Mouse (Mus musculus) G1E (cell line): ENCODE measurements around the gene Pde10a. TPM values are rescaled to one million over a fixed set of nuclear protein-coding genes. Genes with fewer than 3 reads are reported as not detected.

ENCODE experiments used
- ATAC-seq: 2 replicates; pipeline ENCODE4 v1.8.0; 2016; ENCODE audit warnings: mild to moderate bottlenecking; ENCODE audit not compliant: insufficient number of reproducible peaks, poor library complexity, low FRiP score, severe bottlenecking; ENCODE audit errors: extremely low read depth
- DNase-seq: peaks from one replicate; pipeline ENCODE4 v3.0.0; 2012; ENCODE audit warnings: low spot score
- H3K27me3 ChIP-seq: 2 replicates; pipeline ENCODE4 v1.6.1; 2012; ENCODE audit warnings: mild to moderate bottlenecking, low read length, inconsistent platforms; ENCODE audit not compliant: insufficient read depth
- H3K36me3 ChIP-seq: replicated peaks from 2 replicates; pipeline ENCODE3; 2012; ENCODE audit warnings: mild to moderate bottlenecking, inconsistent platforms
- H3K4me1 ChIP-seq: 2 replicates; pipeline ENCODE4 v1.6.1; 2012; ENCODE audit warnings: low read depth, low read length, inconsistent platforms, mixed read lengths; ENCODE audit not compliant: insufficient read depth
- H3K4me3 ChIP-seq: 2 replicates; pipeline ENCODE4 v1.5.1; 2012; ENCODE audit warnings: low read depth, mild to moderate bottlenecking, inconsistent platforms, low read length, moderate library complexity, mixed read lengths
- H3K9me3 ChIP-seq: replicated peaks from 2 replicates; pipeline ENCODE4 v1.6.1; 2012; ENCODE audit warnings: inconsistent platforms
- CTCF ChIP-seq: IDR thresholded peaks from 2 replicates; pipeline ENCODE4 v1.5.1; 2012; ENCODE audit warnings: low read depth, low read length, inconsistent platforms, mixed read lengths
- GATA1 ChIP-seq: IDR thresholded peaks from 2 replicates; pipeline ENCODE4 v1.6.1; 2012; ENCODE audit warnings: borderline replicate concordance, low read length, inconsistent platforms, mixed read lengths
- GATA2 ChIP-seq: IDR thresholded peaks from 2 replicates; pipeline ENCODE4 v1.6.1; 2012; ENCODE audit warnings: low read depth, low read length, inconsistent platforms, borderline replicate concordance
- POLR2AphosphoS5 ChIP-seq: IDR thresholded peaks from 2 replicates; pipeline ENCODE4 v1.6.1; 2012; ENCODE audit warnings: low read depth, low read length, inconsistent platforms; ENCODE audit not compliant: insufficient replicate concordance
- TAL1 ChIP-seq: conservative IDR thresholded peaks from 2 replicates; pipeline ENCODE4 v1.6.1; 2012; ENCODE audit warnings: low read depth, low read length, inconsistent platforms, mixed read lengths
- polyA plus RNA-seq: library from polyadenylated mRNA; stranded (reverse); fragments of >175 nt; gene quantifications from 2 replicates; pipeline ENCODE4 v1.2.3, GENCODE M21; 2012
- total RNA-seq, 2 experiments: library from RNA; stranded (forward) in 1 of 2; stranded (reverse) in 1 of 2; fragments of 200-1000 nt in 1 of 2; fragments of >200 nt in 1 of 2; fragmentation: Nextera tagmentation in 1 of 2; gene quantifications; 2 replicates each; pipeline ENCODE4 v1.2.3; 2014 to 2017

Pde10a gene
- total and polyA plus RNA-seq, 3 experiments = 0.27 to 0.83 TPM; not detected in 1

DNA sequence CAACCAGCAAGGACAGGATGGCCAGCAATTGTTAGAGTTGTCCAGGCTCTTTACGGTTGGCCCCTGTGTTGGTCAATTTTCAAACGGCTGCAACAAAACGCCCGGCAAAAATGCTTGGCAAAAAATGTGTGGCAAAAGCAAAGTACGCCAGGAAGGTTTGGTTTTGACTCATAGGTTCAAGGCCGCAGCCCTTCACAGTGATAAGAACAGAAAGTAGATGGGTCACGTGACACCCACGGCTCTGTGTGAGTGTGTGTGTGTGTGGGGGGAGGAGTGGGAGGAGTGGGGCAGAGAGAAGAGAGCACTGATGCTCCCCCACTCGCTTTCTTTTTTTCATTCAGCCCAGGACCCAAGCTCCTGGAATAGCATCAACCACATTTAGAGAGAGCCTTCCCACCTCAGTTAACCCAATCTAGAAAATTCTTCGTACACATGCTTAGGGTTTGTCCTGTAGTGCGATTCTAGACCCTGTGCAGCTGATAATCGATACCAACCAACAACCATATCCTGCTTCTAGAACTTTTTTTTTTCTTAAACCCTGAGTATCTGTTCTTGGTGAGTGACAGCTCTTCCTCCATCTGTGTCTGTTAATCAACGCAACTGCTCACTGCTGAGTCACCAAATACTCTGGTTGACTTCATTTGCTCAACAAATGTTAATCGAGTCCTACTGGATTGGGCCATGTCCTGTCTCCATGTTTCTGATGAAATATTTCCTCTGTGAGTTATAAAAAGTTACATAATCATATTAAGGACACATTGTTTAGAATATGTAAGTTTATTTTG, 37.1 kb downstream of the Pde10a start:
- no peak for ATAC-seq
- DNase-seq = no peak
- no peaks in the 10 kb centered on the region for H3K4me1 ChIP-seq
- 0 out of 2 replicates have a peak, but pooled peaks cover 2% of the 10 kb centered on the region for H3K27me3 ChIP-seq
- no peak for TF ChIP-seq GATA2
- no peak for TF ChIP-seq CTCF
- no peak for TF ChIP-seq TAL1
- TF ChIP-seq POLR2AphosphoS5 = no peak
- no peak for TF ChIP-seq GATA1
- H3K9me3 ChIP-seq = peaks cover 6% of the 10 kb centered on the region
- H3K36me3 ChIP-seq = no peaks in the 10 kb centered on the region
- no peak overlapping the region for H3K4me3 ChIP-seq

DNA sequence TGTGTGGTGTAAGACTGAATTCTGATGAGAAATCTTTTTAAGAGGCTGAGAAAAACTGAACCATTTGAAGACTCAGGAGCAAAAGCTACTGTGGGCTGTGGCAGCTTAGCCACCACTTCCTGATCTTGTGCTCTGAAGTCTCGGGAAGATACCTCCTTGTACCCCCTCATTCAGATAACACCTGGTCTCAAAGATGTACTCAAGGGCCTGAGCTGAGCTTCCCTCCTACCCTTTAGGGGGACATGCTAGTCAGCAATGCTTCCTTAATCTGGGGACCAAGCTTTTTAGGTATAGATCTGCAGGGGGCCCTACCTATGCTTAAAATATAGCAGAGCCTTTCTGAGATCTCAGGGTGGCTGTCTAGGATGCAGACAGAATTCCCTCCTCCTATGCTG, 37.7 kb downstream of the Pde10a start:
- TF ChIP-seq TAL1 = no peak
- TF ChIP-seq CTCF = no peak
- no peak for TF ChIP-seq GATA1
- no peak for TF ChIP-seq GATA2
- no peak for TF ChIP-seq POLR2AphosphoS5
- H3K27me3 ChIP-seq = no peaks in the 10 kb centered on the region
- DNase-seq (no peak), ATAC-seq (no peak)
- H3K9me3 ChIP-seq = peaks cover 6% of the 10 kb centered on the region
- no peaks in the 10 kb centered on the region for H3K36me3 ChIP-seq
- H3K4me1 ChIP-seq = no peaks in the 10 kb centered on the region
- no peak overlapping the region for H3K4me3 ChIP-seq

DNA sequence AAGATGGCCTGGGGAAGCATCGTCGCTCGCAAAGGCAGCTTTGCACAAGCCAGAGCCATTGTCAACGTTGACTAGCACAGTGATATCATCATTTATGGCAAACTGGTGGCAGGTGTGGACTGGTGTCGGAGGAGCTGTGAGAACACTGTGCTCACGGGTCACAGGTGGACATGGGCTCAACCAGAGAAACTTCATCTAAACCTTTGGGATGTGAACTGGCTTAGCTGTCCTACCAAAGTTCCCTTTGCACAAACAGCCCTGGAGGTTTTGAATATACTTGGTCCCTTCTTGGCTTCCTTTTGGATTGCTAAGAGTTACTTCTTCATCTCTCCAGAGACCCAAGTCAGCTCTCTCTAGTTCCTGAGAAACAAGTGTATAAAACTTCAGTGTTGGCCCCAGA, 41.7 kb downstream of the Pde10a start, which contains the start of gene Gm17087:
Gm17087 (minus strand) TSS at position 101 of the 400 bp plus-strand sequence.
- Histone ChIP-seq H3K9me3 (peaks cover 13% of the 10 kb centered on the region), H3K27me3 (0 out of 2 replicates have a peak, but pooled peaks cover 3% of the 10 kb centered on the region), H3K36me3 (no peaks in the 10 kb centered on the region), H3K4me3 (no peak within 1 kb of the TSS), H3K4me1 (no peaks in the 10 kb centered on the region)
- no peak for TF ChIP-seq POLR2AphosphoS5
- no peak for TF ChIP-seq GATA2
- no peak for TF ChIP-seq TAL1
- no peak for TF ChIP-seq CTCF
- no peak for TF ChIP-seq GATA1
- no peak for DNase-seq
- no peak for ATAC-seq

DNA sequence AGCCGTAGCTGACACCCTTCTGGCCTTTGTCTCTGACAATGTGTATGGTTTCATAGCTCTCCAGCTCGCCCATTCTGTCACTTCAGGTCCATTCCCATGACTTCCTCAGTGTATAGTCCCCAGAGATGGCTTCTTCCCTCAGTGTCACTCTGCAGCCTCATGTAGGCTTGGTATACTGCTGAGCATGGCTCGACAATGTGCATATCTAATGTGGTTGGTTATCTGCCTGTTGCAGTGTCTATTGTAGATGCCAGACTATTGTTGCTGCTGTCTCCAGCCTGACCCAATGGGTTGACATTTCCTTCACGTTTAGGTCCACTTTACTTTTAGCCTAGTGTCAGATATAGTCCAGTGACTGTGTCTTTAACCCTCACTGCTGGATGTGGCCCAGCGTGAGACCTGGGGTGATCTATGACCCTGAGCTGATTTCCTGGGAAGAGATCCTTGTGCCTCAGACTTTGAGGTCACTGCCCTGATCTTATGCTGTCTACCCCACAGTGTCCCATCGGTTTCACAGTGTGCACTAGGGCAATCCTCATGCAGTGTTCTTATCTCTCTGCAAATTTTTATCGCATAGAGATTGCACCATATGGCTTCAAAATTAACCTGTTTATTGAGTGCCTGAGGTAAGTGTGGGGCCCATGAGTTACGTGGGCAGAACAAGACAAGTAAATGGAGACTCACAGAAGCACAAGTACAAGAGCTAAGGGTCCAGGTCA, 48.5 kb downstream of the Pde10a start:
- Histone ChIP-seq H3K4me3 (no peak overlapping the region), H3K27me3 (0 out of 2 replicates have a peak, but pooled peaks cover 3% of the 10 kb centered on the region), H3K9me3 (peaks cover 12% of the 10 kb centered on the region), H3K4me1 (no peaks in the 10 kb centered on the region), H3K36me3 (no peaks in the 10 kb centered on the region)
- TF ChIP-seq POLR2AphosphoS5 (no peak), CTCF (no peak), GATA1 (no peak), TAL1 (no peak), GATA2 (no peak)
- DNase-seq = no peak
- no peak for ATAC-seq

DNA sequence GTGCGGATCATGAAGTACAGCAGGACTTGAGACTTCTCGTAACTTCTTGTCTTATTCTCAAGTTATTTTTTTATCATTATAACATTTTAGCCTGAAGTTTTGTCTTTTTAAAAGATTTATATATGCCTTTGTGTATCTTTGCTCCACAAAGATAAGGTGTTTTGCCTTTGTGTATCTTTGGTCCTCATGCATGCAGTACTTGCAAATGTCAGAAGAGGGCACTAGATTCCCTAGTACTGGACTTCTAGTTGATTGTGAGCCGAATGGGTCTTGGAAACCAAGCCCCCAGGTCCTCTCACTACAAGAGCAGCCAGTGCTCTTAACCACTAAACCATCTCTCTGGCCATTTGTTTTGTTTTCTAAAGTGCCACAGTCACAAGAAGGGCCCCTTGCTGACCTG, 55.2 kb downstream of the Pde10a start:
- Histone ChIP-seq H3K4me1 (no peaks in the 10 kb centered on the region), H3K4me3 (no peak overlapping the region), H3K27me3 (no peaks in the 10 kb centered on the region), H3K9me3 (peaks cover 17% of the 10 kb centered on the region), H3K36me3 (no peaks in the 10 kb centered on the region)
- TF ChIP-seq GATA1 = no peak
- no peak for TF ChIP-seq POLR2AphosphoS5
- no peak for TF ChIP-seq CTCF
- no peak for TF ChIP-seq GATA2
- no peak for TF ChIP-seq TAL1
- DNase-seq (no peak), ATAC-seq (no peak)

DNA sequence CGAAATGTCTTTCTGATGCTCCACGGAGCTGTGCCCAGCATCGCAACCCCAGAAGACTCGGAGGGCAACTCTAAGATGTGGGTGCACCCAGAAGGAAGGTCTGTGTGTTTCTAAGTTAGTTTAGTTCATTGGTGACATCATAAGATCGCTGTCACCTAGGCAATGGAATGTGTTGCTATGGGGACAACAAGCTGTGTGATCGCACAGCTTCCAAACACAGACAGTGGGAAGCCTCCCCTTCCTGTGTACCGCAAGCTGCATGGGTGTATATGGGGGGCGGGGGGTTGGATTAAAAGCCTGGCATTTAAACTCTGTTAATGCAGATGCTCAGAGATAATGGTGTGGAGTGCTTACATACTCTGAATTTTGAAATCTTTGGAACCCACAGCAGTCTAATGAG, 56.4 kb downstream of the Pde10a start:
- Histone ChIP-seq H3K4me1 (no peaks in the 10 kb centered on the region), H3K27me3 (no peaks in the 10 kb centered on the region), H3K36me3 (no peaks in the 10 kb centered on the region), H3K4me3 (no peak overlapping the region), H3K9me3 (peaks cover 17% of the 10 kb centered on the region)
- ATAC-seq (no peak), DNase-seq (no peak)
- no peak for TF ChIP-seq TAL1
- TF ChIP-seq GATA1 = no peak
- no peak for TF ChIP-seq POLR2AphosphoS5
